Mouse (Mus musculus): Measurements from ENCODE around the gene Kpna7.

DNA sequence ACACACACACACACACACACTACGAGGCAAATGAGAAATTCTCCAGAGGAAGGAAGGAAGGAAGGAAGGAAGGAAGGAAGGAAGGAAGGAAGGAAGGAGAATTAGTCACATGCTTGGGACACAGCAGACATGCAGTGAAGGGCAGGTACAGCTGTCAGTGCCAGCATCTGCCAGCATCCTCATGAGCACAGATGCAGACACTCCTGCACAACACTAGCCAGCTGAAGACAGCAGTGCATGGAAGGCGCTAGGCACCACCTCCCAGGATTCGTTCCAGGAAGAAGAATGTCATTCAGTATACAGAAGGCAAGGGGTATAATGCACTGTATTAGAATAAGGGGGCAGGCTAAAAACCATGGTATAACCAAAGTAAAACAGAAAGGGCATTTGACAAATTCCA, 142.9 kb downstream of the Kpna7 start:
- no peak for TF ChIP-seq CTCF (IDR thresholded peaks at IDR 0.05; ENCODE audit: low read depth, low read length)
- no peak for TF ChIP-seq POLR2A (IDR thresholded peaks at IDR 0.05; ENCODE audit: borderline replicate concordance, low read depth, low read length)
